Mouse (Mus musculus) bone marrow, adult 2 months (tissue): ENCODE measurements around the gene Prkcb.

Experiments used
- CTCF ChIP-seq: fragments of 200-500 bp; IDR thresholded peaks from 2 replicates; pipeline ENCODE4 v1.5.1; 2011; ENCODE audit warnings: low read length, control low read depth; ENCODE audit not compliant: control insufficient read depth, insufficient read depth
- POLR2A ChIP-seq: fragments of 200-500 bp; IDR thresholded peaks from 2 replicates; pipeline ENCODE4 v1.6.1; 2011; ENCODE audit warnings: low read depth, mild to moderate bottlenecking, control low read depth, low read length, borderline replicate concordance; ENCODE audit not compliant: control insufficient read depth

DNA sequence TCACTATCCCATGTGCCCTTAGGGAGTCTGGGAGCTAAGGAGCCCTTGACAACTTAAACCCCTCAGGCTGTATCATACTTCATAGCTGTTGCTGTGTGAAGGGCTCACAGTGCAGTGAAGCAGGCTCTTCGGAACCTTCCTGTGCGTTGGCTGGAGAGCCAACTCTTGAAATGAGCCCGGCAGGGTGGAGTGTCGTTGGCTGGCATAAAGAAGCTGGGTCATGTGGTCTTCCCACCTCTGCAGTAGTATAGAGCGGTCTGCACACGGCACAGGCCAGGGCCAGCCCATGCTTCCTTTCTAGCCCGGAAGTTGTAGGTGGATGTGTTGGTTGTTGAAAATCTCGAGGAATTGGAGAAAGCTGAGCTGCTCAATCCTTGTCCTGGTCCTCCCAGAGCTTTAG is 179.3 kb downstream of the Prkcb start:
- TF ChIP-seq CTCF (no peak), POLR2A (no peak)
